Mouse (Mus musculus): ENCODE measurements at regions not wholly inside any gene's neighbourhood (a gene's known extent, or its start where the extent isn't known, plus 50 kb on each side); places are given as distances from the start of the nearest gene placed in this dataset.

DNA sequence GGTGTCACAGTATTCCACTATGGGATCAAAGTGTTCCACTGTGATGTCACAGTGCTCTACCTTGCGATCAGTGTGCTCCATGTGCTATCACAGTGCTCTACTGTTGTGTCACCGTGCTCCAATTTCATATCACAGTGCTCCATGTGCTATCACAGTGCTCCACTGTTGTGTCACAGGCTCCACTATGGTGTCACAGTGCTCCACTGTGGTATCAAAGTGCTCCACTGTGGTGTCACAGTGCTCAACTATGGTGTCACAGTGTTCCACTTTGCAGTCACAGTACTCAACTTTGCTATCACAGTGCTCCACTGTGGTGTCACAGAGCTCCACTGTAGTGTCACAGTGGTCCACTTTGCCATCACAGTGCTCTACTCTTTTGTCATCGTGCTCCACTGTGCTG, 79.9 kb upstream of the Trpm1 start:
- WGBS = 92% methylated on average over 3 of the region's 3 CpGs
- no peak for ATAC-seq (ENCODE audit: insufficient number of reproducible peaks, insufficient read depth, low FRiP score, low read depth)
- H3K27ac ChIP-seq (replicated peaks in 1 of 2; ENCODE audit: control insufficient read depth in 1 of 2, insufficient read depth in 1 of 2, low read depth in 2 of 2, low read length in 2 of 2) = no peak overlapping the region
- H3K27me3 ChIP-seq (ENCODE audit: control insufficient read depth, insufficient read depth, low read length) = no peaks in the 10 kb centered on the region
- no peaks in the 10 kb centered on the region for H3K4me1 ChIP-seq (ENCODE audit: control insufficient read depth in 2 of 2, insufficient read depth in 2 of 2, low read length in 2 of 2)
- no peaks in the 10 kb centered on the region for H3K36me3 ChIP-seq (ENCODE audit: control insufficient read depth, insufficient read depth, low read length)
- no peak overlapping the region for H3K9ac ChIP-seq (ENCODE audit: low read length)
- no peak overlapping the region for H3K4me3 ChIP-seq (ENCODE audit: control insufficient read depth in 1 of 2, insufficient read depth in 1 of 2, low read depth in 1 of 2, low read length in 2 of 2)
- no peak overlapping the region for H3K4me2 ChIP-seq (ENCODE audit: low read length)
- no peaks in the 10 kb centered on the region for H3K9me3 ChIP-seq (ENCODE audit: control insufficient read depth, low read length)

DNA sequence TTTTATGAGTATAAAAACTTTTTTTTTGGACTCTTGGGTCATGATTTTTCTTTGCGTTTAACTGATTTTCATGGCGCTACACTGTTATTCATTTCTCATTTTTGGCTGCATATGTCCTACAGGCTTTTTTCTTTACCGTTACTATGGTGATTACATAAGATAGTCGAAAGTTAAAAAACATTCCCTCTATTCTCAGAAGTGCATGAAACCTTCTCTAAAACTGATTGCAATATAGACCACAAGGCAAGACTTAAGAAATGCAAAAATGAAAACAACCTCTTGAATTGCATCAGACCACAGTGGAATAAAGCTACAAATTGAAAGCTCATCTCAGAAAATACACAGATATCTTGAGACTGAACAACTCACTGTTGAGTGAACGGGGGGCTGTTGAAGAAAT, 82.7 kb upstream of the Trpm1 start:
- H3K4me1 ChIP-seq (ENCODE audit: control insufficient read depth in 2 of 2, insufficient read depth in 2 of 2, low read length in 2 of 2) = no peaks in the 10 kb centered on the region
- H3K36me3 ChIP-seq (ENCODE audit: control insufficient read depth, insufficient read depth, low read length) = no peaks in the 10 kb centered on the region
- H3K27me3 ChIP-seq (ENCODE audit: control insufficient read depth, insufficient read depth, low read length) = no peaks in the 10 kb centered on the region
- H3K9me3 ChIP-seq (ENCODE audit: control insufficient read depth, low read length) = no peaks in the 10 kb centered on the region
- no peak overlapping the region for H3K4me2 ChIP-seq (ENCODE audit: low read length)
- no peak overlapping the region for H3K9ac ChIP-seq (ENCODE audit: low read length)
- H3K27ac ChIP-seq (replicated peaks in 1 of 2; ENCODE audit: control insufficient read depth in 1 of 2, insufficient read depth in 1 of 2, low read depth in 2 of 2, low read length in 2 of 2) = no peak overlapping the region
- H3K4me3 ChIP-seq (ENCODE audit: control insufficient read depth in 1 of 2, insufficient read depth in 1 of 2, low read depth in 1 of 2, low read length in 2 of 2) = no peak overlapping the region
- 84% methylated on average over 5 of the region's 5 CpGs for WGBS
- no peak for ATAC-seq (ENCODE audit: insufficient number of reproducible peaks, insufficient read depth, low FRiP score, low read depth)

DNA sequence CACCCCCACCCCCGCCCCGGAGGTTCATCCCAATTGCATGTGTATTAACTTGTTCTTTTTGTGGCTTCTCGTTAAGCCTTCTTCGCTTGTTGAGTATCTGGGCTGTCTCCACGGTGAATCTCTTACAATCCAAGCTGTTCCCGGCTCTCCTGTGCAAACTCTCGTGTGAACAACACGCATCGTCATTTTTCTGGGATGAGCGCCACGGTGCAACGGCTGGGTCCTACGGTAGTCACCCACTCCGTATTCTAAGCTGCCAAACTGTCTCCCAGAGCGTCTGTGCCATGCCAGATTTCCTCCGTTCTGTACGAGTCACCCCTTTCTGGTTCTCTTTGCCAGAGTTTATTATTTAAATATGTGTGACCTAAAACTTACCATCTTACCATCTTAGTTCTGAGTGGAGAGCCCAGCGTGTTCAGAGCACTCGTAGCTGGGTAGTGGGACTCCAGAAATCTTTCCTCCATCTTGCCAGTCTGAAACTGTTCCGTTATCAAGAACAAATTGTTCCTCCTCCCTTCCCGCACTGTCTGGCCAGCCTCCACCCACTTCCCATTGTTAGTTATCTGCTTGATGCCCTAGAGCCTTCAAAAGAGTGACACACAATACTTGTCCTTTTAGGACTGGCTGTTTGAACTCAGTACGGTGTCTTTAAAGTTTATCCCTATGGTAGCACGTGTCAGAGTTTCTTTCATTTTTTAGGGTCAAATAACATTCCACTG, 87.9 kb upstream of the Trpm1 start:
- peak overlapping the region in 1 of 2 experiments; percentile 24; a peak in 1 of 4 replicates for H3K27ac ChIP-seq (replicated peaks in 1 of 2; ENCODE audit: control insufficient read depth in 1 of 2, insufficient read depth in 1 of 2, low read depth in 2 of 2, low read length in 2 of 2)
- WGBS = 79% methylated on average over 23 of the region's 23 CpGs
- no peaks in the 10 kb centered on the region for H3K36me3 ChIP-seq (ENCODE audit: control insufficient read depth, insufficient read depth, low read length)
- no peak overlapping the region for H3K9ac ChIP-seq (ENCODE audit: low read length)
- no peak for ATAC-seq (ENCODE audit: insufficient number of reproducible peaks, insufficient read depth, low FRiP score, low read depth)
- H3K27me3 ChIP-seq (ENCODE audit: control insufficient read depth, insufficient read depth, low read length) = no peaks in the 10 kb centered on the region
- no peaks in the 10 kb centered on the region for H3K9me3 ChIP-seq (ENCODE audit: control insufficient read depth, low read length)
- H3K4me3 ChIP-seq (ENCODE audit: control insufficient read depth in 1 of 2, insufficient read depth in 1 of 2, low read depth in 1 of 2, low read length in 2 of 2) = no peak overlapping the region
- H3K4me2 ChIP-seq (ENCODE audit: low read length) = no peak overlapping the region
- peaks cover 6% of the 10 kb centered on the region in 2 experiments; a peak in 3 of 4 replicates for H3K4me1 ChIP-seq (ENCODE audit: control insufficient read depth in 2 of 2, insufficient read depth in 2 of 2, low read length in 2 of 2)

DNA sequence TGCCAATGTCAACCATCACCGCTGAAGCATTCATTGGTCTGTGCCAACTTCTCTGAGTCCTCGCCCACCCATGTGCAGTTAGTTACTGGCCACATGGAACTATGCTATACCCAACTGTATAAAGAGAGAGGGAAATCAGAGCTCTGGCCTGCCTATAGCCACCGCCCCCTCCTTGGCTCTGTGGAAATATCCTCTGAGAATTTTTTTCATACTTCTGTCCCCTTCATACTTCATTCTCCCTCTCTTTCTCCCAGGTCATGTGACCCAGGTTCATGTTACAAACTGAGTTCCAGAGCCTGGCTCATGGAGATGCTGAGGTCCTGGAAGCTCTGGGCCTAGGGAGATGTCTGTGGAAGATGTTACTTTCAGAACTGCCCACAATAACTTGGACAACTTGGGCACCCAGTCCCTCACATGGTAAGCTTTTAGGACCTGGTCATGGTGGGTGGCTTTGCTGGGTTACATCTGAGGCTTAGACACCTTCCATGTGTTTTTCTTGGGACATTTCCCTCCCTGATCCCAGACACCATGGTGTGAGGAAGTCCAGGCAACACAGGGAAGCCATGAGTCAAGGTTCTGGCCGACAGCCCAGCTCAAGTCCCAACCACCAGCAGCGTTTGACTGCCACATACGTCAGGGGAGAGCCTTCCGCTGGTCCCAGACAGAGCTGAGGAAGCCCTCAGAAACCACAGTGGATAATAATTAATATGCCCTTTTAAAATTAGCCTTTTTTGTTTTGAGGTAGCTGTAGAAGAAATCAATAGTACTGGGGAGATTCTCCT, 89.0 kb upstream of the Trpm1 start:
- 55% methylated on average over 7 of the region's 7 CpGs for WGBS
- peak; percentile 94 for ATAC-seq (ENCODE audit: insufficient number of reproducible peaks, insufficient read depth, low FRiP score, low read depth)
- no peak overlapping the region for H3K9ac ChIP-seq (ENCODE audit: low read length)
- peaks cover 6% of the 10 kb centered on the region in 2 experiments; a peak in 3 of 4 replicates for H3K4me1 ChIP-seq (ENCODE audit: control insufficient read depth in 2 of 2, insufficient read depth in 2 of 2, low read length in 2 of 2)
- no peaks in the 10 kb centered on the region for H3K36me3 ChIP-seq (ENCODE audit: control insufficient read depth, insufficient read depth, low read length)
- H3K9me3 ChIP-seq (ENCODE audit: control insufficient read depth, low read length) = no peaks in the 10 kb centered on the region
- no peaks in the 10 kb centered on the region for H3K27me3 ChIP-seq (ENCODE audit: control insufficient read depth, insufficient read depth, low read length)
- peak overlapping the region; percentile 13 to 59; a peak in 3 of 4 replicates for H3K27ac ChIP-seq (replicated peaks in 1 of 2; ENCODE audit: control insufficient read depth in 1 of 2, insufficient read depth in 1 of 2, low read depth in 2 of 2, low read length in 2 of 2)
- H3K4me3 ChIP-seq (ENCODE audit: control insufficient read depth in 1 of 2, insufficient read depth in 1 of 2, low read depth in 1 of 2, low read length in 2 of 2) = no peak overlapping the region
- H3K4me2 ChIP-seq (ENCODE audit: low read length) = 0 out of 2 replicates have a peak overlapping the region, but pooled peaks have one; percentile 3

DNA sequence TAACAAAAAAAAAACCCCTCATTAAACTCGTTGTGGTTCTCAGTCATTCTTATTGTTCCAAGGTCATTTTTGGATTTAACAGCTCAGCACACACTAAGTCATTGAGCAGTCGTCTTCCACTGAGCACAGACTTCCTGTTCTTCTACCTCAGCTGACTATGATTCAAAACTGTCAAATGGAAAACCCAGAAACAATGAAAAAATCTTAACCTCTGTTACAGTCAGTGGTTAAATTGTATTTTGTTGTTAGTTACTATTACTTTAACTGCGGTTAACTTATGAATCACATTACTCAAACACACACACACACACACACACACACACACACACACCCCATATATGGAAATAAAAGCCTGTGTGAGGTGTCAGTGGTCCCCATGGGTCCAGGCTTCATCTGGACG, 92.5 kb upstream of the Trpm1 start:
- no peak overlapping the region for H3K4me3 ChIP-seq (ENCODE audit: control insufficient read depth in 1 of 2, insufficient read depth in 1 of 2, low read depth in 1 of 2, low read length in 2 of 2)
- no peak overlapping the region for H3K9ac ChIP-seq (ENCODE audit: low read length)
- no peaks in the 10 kb centered on the region for H3K36me3 ChIP-seq (ENCODE audit: control insufficient read depth, insufficient read depth, low read length)
- WGBS = 71% methylated on average over 4 of the region's 4 CpGs
- peaks cover 14 to 22% of the 10 kb centered on the region in 2 experiments for H3K4me1 ChIP-seq (ENCODE audit: control insufficient read depth in 2 of 2, insufficient read depth in 2 of 2, low read length in 2 of 2)
- ATAC-seq (ENCODE audit: insufficient number of reproducible peaks, insufficient read depth, low FRiP score, low read depth) = no peak
- H3K9me3 ChIP-seq (ENCODE audit: control insufficient read depth, low read length) = no peaks in the 10 kb centered on the region
- no peak overlapping the region for H3K27ac ChIP-seq (replicated peaks in 1 of 2; ENCODE audit: control insufficient read depth in 1 of 2, insufficient read depth in 1 of 2, low read depth in 2 of 2, low read length in 2 of 2)
- no peaks in the 10 kb centered on the region for H3K27me3 ChIP-seq (ENCODE audit: control insufficient read depth, insufficient read depth, low read length)
- no peak overlapping the region for H3K4me2 ChIP-seq (ENCODE audit: low read length)

DNA sequence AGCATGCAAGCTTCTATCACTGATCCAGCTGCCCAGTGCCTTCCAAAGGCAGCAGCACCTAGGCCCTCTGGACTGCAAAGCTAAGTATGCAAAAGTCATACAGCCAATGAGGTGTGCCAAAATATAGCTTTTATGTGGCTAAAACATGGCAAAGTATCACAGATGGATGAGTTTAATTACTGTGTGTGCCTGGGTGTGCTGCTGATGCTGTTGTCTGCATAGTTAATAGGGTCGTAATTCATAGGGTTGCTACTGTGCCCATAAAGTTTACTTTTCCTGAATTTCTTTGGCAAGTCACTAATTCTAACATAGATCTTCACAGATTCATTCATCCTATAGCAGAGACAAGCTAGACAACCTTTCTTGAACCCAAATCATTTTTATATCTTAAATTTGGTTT, 93.1 kb upstream of the Trpm1 start:
- peaks cover 13 to 22% of the 10 kb centered on the region in 2 experiments for H3K4me1 ChIP-seq (ENCODE audit: control insufficient read depth in 2 of 2, insufficient read depth in 2 of 2, low read length in 2 of 2)
- H3K36me3 ChIP-seq (ENCODE audit: control insufficient read depth, insufficient read depth, low read length) = no peaks in the 10 kb centered on the region
- H3K9ac ChIP-seq (ENCODE audit: low read length) = no peak overlapping the region
- H3K27ac ChIP-seq (replicated peaks in 1 of 2; ENCODE audit: control insufficient read depth in 1 of 2, insufficient read depth in 1 of 2, low read depth in 2 of 2, low read length in 2 of 2) = no peak overlapping the region
- H3K27me3 ChIP-seq (ENCODE audit: control insufficient read depth, insufficient read depth, low read length) = no peaks in the 10 kb centered on the region
- no peaks in the 10 kb centered on the region for H3K9me3 ChIP-seq (ENCODE audit: control insufficient read depth, low read length)
- ATAC-seq (ENCODE audit: insufficient number of reproducible peaks, insufficient read depth, low FRiP score, low read depth) = no peak
- H3K4me3 ChIP-seq (ENCODE audit: control insufficient read depth in 1 of 2, insufficient read depth in 1 of 2, low read depth in 1 of 2, low read length in 2 of 2) = no peak overlapping the region
- no peak overlapping the region for H3K4me2 ChIP-seq (ENCODE audit: low read length)
- WGBS = 97% methylated on average over 1 of the region's 1 CpGs

DNA sequence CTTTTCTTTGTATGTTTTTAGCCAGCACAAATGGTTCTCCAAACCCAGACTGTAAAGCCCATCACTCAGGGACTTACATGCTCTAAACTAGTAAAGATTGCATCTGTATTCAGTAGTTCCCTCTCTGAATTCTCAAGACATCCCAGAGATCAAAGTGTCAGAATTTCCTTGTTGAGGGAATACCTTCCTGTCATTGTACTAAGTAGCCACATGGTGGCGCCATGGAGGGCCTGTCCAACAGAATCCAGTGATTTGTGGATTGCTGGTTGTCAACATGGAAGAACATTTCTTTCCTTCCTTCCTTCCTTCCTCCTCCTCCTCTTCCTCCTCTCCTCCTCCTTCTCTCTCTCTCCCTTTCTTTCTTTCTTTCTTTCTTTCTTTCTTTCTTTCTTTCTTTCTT, 93.6 kb upstream of the Trpm1 start:
- no peak overlapping the region for H3K9ac ChIP-seq (ENCODE audit: low read length)
- H3K27ac ChIP-seq (replicated peaks in 1 of 2; ENCODE audit: control insufficient read depth in 1 of 2, insufficient read depth in 1 of 2, low read depth in 2 of 2, low read length in 2 of 2) = no peak overlapping the region
- WGBS = 14% methylated on average over 1 of the region's 1 CpGs
- H3K27me3 ChIP-seq (ENCODE audit: control insufficient read depth, insufficient read depth, low read length) = no peaks in the 10 kb centered on the region
- no peak overlapping the region for H3K4me2 ChIP-seq (ENCODE audit: low read length)
- no peaks in the 10 kb centered on the region for H3K36me3 ChIP-seq (ENCODE audit: control insufficient read depth, insufficient read depth, low read length)
- peaks cover 11 to 22% of the 10 kb centered on the region in 2 experiments for H3K4me1 ChIP-seq (ENCODE audit: control insufficient read depth in 2 of 2, insufficient read depth in 2 of 2, low read length in 2 of 2)
- H3K9me3 ChIP-seq (ENCODE audit: control insufficient read depth, low read length) = no peaks in the 10 kb centered on the region
- no peak for ATAC-seq (ENCODE audit: insufficient number of reproducible peaks, insufficient read depth, low FRiP score, low read depth)
- no peak overlapping the region for H3K4me3 ChIP-seq (ENCODE audit: control insufficient read depth in 1 of 2, insufficient read depth in 1 of 2, low read depth in 1 of 2, low read length in 2 of 2)
